25 mouse cellular contexts compared by ENCODE assay signal in genomic region chr7:121090748-121091147, GRCm38 (mm10). TPM values are rescaled to one million over a fixed set of nuclear protein-coding genes. Genes with fewer than 3 reads are reported as not detected.
"Had no signal": no experiment of that assay in that cellular context is flagged by ENCODE, and none has a peak within 500 bp of the region (broad histone marks: within the 10 kb centered on the region; RNA-seq: fewer than 3 reads in every experiment).

No protein-coding gene starts in this region.

- DNase-seq: liver, postnatal 0 days; lung, adult 2 months; lung, postnatal 14 days; lung, postnatal 36 days; midbrain, embryonic 14.5 days; retina, postnatal 1 day; right cerebral cortex, adult 18-20 months; right cerebral cortex, postnatal 25 days; right cerebral cortex, postnatal 4 days; spleen, adult 18-20 months; thymus, adult 2 months; thymus, postnatal 25 days; thymus, postnatal 4 days had no signal

- H3K4me3 ChIP-seq: lung, embryonic 15.5 days; megakaryocyte, embryonic 14.5 days; midbrain, embryonic 10.5 days; midbrain, embryonic 12.5 days; myocyte; neural tube, embryonic 13.5 days; neural tube, embryonic 15.5 days; stomach, embryonic 15.5 days had no signal

- H3K36me3 ChIP-seq: lung, embryonic 15.5 days; midbrain, embryonic 10.5 days; midbrain, embryonic 12.5 days; neural tube, embryonic 13.5 days; neural tube, embryonic 15.5 days; stomach, embryonic 15.5 days had no signal

- H3K4me2 ChIP-seq: lung, embryonic 15.5 days; midbrain, embryonic 12.5 days; neural tube, embryonic 13.5 days; neural tube, embryonic 15.5 days; stomach, embryonic 15.5 days had no signal

- ATAC-seq: liver, postnatal 0 days; lung, postnatal 0 days; midbrain, embryonic 16.5 days had no signal

- H3K27me3 ChIP-seq: lung, embryonic 15.5 days; midbrain, embryonic 12.5 days; neural tube, embryonic 13.5 days; neural tube, embryonic 15.5 days; stomach, embryonic 15.5 days had no signal

- H3K9ac ChIP-seq: liver, postnatal 0 days; lung, embryonic 15.5 days; midbrain, embryonic 12.5 days; neural tube, embryonic 13.5 days; neural tube, embryonic 15.5 days; stomach, embryonic 15.5 days had no signal

- H3K4me1 ChIP-seq: lung, embryonic 15.5 days; midbrain, embryonic 10.5 days; midbrain, embryonic 12.5 days had no signal

- H3K27ac ChIP-seq: lung, embryonic 15.5 days; macrophage; midbrain, embryonic 10.5 days; midbrain, embryonic 12.5 days; neural tube, embryonic 13.5 days; neural tube, embryonic 15.5 days; stomach, embryonic 15.5 days; stomach, postnatal 0 days had no signal

- H3K9me3 ChIP-seq: lung, embryonic 15.5 days; megakaryocyte, embryonic 14.5 days; midbrain, embryonic 10.5 days; midbrain, embryonic 12.5 days; neural tube, embryonic 13.5 days; neural tube, embryonic 15.5 days; stomach, embryonic 15.5 days had no signal

RNA-seq across cellular contexts. Expression of gene Otoa, which starts 9.3 kb away (rescaled TPM):
- polyA plus RNA-seq: lung, embryonic 15.5 days; macrophage had no signal
